Mouse (Mus musculus): ENCODE measurements around the gene Tifab.
"Not testable (repeated sequence)": the region's sequence is repeated elsewhere in the genome, so short reads cannot be mapped to it uniquely, and the experiment has no call there.

Gene Tifab

GRCm38 (mm10) chr13:56178416-56179035 lies at the start of gene Tifab:
Tifab (minus strand) TSS chr13:56178885.
- DNase-seq (ENCODE audit: low spot score) = no peak

GRCm38 (mm10) chr13:56226175-56226954 lies 47.7 kb upstream of the Tifab start:
- no peak for DNase-seq (ENCODE audit: low spot score)

DNA sequence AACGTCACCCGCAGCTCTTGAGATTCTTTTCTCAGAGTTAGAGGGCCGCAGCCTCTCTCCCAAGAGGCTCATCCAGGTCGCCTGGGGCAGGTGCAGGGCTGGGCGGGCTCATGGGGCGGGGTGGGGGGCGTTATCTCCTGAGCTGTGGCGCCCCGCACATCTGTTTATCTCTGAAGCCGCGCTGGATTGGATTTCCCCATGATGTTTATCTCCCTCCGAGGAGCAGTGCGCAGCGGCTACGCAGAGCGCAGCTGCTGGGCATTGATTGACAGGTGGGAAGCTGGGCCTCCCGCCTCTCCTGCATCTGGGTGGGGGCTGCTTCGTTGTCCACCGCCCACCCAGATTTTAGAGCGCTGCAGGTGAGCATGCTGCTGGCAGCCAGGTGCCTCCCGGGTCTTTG lies 44.9 kb upstream of the Tifab start:
- no peak for DNase-seq (ENCODE audit: low spot score)

- DNase-seq (ENCODE audit: low spot score) = no peak
Observed at GRCm38 (mm10) chr13:56222849-56223246, 44.2 kb upstream of the Tifab start.

GRCm38 (mm10) chr13:56221995-56222848 lies 43.5 kb upstream of the Tifab start:
- no peak for DNase-seq (ENCODE audit: low spot score)

DNA sequence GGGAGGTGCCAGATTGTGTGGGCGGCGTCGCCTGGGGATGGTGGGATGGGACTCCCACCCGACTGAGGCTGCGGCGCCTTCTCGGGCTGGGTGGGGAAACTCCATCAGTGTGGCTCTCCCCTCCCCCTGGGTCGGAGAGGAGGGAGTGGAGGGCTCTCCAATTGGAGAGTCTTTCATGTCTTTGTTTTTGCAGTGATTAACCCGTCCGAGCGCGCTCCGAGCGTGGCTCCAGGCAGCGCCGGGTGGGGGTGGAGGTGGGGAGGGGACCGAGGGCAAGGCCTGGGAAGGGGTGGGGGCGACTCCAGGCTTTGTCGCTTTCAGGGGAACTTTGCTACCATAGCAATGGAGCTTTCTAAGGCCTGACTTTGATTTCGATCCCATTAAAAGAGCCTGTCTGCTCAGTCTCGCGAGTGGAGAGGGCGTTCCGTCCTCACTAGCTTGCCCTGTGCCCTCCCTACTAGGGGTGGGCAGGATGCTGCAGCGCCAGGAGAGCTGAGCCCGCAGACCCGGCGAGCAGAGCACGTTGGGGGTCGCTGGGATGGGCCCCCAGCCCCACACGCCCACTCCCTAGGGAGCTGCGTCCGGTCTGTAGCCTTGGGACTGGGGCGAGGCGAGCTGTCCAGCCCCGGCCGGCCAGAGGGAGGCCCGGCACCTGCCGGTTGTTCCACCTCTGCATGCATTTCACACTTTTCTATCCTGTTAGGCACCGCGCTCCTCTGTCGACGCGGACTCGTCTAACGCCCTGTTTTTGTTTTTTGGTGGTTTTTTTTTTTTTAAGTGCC lies 42.6 kb upstream of the Tifab start:
- DNase-seq (ENCODE audit: low spot score) = no peak

GRCm38 (mm10) chr13:56219254-56219653 lies 40.6 kb upstream of the Tifab start:
- DNase-seq (ENCODE audit: low spot score) = no peak

GRCm38 (mm10) chr13:56216090-56216489 lies 37.4 kb upstream of the Tifab start:
- no peak for DNase-seq (ENCODE audit: low spot score)

DNA sequence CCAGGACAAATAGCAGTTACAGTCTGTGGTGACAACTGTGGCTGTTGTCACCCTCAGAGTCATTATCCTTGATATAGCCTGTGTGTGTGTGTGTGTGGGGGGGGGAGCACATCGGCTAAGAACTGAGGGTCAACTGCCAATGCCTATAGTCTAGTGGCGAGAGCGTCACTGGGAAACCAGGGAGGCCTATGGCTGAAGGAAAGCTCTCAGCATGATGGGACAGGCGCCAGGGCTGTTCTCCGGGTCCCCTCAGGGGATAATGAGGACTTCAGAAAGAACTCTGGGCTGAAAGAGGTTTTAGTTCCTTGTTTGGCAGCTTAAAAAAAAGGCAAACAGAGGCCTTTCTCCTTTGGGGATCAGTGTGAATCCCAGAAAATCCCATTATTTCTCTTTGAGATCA lies 35.9 kb upstream of the Tifab start:
- no peak for DNase-seq (ENCODE audit: low spot score)

GRCm38 (mm10) chr13:56209067-56209411 lies 30.4 kb upstream of the Tifab start:
- DNase-seq (ENCODE audit: low spot score) = no peak

DNA sequence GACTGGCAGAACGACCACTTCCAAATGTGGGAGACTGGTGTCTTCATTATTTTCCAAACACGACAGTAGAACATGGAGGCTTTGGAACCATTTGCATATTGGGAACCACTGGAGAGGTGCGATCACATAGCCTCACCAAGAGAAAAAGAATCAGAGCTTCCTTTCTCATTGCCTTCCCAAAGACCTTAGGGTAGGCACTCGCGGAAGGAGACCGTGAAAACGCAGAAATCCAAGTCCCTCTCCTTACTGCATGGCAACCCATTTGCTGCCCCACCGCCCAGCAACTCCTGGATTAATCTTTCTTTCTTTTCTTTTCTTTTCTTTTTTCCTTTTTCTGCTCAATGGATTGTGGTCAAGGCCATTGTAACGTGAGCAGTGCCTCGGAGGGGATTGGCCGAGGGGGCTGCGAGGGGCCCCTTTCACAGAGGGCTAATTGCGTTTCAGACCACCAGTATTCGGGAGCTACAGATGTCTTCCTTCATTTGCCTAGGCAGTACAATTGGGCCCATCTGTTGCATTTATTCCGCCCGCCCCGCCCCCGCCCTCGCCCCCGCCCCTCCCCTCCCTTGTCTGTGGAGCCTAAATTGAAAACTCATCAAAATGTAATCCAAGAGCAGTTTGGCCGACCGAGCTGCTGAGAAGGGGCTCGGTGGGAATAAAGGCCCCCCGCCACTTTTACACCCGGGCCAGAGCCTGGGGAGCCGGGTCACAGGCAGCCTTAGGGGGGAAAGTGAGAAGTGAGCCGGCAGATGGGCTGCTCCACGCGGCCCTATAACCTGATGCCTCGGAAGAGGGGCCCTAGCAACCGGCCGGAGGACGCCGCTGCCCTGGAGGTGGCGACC lies 29.8 kb upstream of the Tifab start:
- no peak for DNase-seq (ENCODE audit: low spot score)

DNA sequence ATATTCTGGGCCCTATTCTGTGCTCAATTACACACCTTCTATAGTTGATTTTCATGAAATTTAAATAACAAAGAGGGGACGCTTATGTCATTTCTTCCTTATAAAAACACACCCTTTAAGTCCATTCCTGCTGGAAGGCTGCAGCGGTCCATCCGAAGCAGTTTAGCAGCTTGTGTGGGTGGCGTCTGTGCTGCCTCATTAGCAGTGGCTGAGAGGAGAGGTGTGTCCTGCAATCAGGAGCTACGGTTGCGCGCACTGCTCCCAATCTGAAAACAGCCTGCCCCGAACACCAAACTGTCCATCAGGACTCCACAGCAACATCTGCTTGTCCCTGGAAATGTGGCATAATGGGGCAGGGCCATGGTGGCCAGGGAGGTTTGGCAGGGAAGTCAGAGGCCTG lies 20.8 kb upstream of the Tifab start:
- DNase-seq (ENCODE audit: low spot score) = no peak

DNA sequence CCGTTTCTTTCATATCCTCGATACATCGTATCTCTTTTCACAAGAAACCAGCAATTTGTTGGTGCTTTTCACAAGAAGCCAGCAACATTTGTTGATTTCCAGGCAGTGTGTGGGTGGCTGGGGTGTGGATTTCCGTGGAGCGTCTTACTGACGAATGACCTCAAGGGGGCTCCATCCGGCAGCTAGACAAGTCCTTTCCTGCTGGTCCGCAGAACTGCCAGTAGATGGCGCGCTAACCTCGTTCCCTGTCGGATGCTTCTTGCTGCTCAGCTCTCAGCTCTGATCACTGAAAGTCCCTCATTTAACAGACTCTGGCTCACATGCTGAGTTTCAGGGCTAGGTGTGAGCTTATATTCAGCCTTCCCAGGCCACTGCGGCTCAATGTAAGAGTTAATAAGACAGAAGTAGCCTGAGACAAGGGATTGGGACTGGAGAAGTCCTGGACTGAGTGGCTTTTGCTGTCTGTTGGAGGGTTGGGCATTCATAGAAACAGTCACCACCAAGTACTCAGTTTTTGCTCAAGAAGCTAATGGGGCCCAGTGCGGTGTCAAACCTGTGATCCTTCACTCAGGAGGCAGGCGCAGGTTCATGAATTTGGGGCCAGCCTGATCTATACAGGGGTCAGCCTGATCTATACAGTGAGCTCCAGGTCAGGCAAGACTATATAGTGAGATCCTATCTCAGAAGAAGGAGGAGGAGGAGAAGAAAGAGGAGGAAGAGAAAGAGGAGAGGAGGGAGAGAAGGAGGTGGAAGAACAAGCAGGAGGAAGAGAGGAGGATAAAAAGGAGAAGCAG lies 19.0 kb upstream of the Tifab start:
- DNase-seq (ENCODE audit: low spot score) = peak; percentile 79

DNA sequence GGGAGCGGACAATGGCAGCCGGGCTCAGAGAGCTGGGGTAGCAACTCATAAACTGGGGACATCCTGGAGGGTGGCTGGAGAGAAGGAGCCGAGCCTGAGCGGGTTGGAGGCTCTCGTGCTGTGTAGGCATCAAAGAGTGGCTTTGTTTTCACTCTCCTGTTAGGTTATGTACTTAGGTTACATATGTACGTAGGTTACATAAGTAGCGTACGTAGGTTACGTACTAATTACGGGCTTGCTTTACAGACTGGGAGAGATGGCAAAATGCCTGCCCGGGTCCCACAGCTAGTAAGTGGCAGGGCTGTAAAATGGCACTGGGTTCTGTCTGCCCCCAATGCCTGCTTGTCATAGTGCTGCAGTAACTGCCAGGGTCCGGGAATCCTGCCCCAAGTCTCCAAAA lies 18.3 kb upstream of the Tifab start:
- DNase-seq (ENCODE audit: low spot score) = no peak

- DNase-seq (ENCODE audit: low spot score) = not testable (repeated sequence)
Observed at GRCm38 (mm10) chr13:56195824-56196223, 17.1 kb upstream of the Tifab start.

- DNase-seq (ENCODE audit: low spot score) = not testable (repeated sequence)
Observed at GRCm38 (mm10) chr13:56194181-56194580, 15.5 kb upstream of the Tifab start.

GRCm38 (mm10) chr13:56191225-56191624 lies 12.5 kb upstream of the Tifab start:
- DNase-seq (ENCODE audit: low spot score) = no peak

DNA sequence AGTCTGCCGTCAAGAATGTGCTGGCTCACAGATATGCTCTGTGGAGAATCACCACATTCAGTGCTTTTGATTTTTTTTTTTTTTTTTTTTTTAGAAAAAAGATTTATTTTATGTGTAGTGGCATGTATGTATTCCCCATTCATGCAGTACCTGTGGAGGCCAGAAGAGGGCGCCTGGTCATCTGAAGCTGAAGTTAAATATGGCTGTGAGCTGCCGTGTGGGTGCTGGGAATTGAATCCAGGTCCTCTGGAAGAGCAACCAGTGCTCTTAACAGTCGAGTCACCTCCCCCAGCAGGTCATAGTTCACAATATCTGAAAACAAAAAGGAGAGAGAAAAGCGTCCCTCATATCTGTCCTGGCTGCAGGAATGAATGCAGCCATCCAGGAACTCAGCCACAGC lies 11.0 kb upstream of the Tifab start:
- DNase-seq (ENCODE audit: low spot score) = no peak

- no peak for DNase-seq (ENCODE audit: low spot score)
Observed at GRCm38 (mm10) chr13:56183687-56184086, 5.0 kb upstream of the Tifab start.

DNA sequence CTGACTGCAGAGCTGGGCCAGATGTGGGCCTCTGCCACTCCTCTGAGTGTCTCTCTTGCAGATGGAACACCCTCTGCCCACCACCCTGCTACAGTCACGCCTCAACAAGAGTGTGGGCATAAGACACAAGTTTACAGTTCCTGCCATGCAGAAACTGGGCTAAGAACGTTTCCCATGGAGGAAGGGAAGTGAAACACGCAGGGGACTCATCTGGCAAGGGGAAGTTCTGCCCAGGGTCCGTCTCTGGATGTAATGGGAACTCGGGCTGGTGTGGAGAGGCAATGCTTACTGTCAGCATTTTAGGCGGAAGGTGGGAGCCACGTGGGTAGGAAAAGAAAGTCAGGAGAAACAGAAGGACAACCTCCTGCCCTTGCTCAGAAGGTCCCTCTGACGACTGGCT lies 2.7 kb upstream of the Tifab start:
- DNase-seq (ENCODE audit: low spot score) = no peak

All from yolk sac, embryonic 10.5 days (tissue).